Mouse (Mus musculus): ENCODE data around the gene Glb1l2. TPM values are rescaled to one million over a fixed set of nuclear protein-coding genes. Genes with fewer than 3 reads are reported as not detected.

The Glb1l2 gene
- polyA plus RNA-seq, 2 experiments from 2014 or later = not detected

DNA sequence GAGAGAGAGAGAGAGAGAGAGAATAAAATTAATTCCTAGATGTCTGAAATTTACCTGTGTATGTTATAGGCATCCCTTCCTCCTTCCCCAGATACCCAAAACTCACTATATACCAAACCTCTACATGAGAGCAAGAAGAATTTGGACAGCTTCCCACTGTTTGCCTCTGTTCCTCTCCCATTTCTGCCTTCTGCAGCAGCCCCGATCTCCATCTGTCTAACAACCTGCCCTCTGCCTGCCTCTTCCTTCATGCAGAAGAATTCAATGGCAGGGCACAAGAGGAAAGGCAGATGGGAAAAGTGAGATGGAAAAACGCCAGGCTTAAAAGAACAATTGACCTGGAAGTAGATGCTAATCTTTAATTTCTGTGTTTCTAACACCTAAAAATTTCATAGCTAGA, 77.7 kb downstream of the Glb1l2 start:
- ATAC-seq = no peak

DNA sequence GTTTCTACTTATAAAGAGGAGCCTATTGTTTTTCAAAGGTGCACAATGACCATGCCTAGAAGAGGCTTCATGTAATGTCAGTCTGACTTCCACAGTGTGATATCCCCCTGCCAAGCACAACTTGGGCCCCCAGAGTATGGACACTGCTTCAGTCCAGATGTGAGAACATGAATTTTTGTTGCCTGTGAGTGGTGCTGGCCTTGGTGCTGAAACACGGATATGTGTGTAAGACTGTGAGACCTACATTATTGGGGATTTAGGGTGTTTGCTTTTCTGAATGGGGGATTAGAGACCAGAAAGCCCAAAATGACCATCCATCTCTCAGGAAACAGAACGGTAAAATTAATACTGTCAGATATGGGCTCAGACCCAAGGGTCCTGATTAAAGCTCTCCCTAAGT, 78.8 kb downstream of the Glb1l2 start:
- no peak for ATAC-seq

DNA sequence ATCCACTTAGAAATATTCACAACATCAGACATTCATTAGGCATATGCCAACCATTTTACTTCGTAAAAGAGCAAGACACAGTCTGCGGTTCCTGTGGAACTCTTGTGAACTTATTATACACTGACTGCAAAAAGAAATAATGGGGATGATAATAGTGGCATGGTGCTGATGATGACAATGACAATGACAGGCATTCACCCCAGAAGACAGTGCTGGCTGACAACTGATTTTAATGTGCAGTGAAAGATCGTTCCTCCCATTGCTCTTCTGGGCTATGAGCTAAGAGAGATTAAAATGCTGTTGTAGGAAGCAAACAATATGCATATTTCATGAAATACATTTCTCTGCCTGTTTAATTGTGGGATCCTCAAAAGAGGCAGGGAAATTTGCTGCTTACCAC, 80.6 kb downstream of the Glb1l2 start:
- no peak for ATAC-seq

- ATAC-seq = no peak
Measured at GRCm38 (mm10) chr9:26721771-26722170, 84.5 kb downstream of the Glb1l2 start.

DNA sequence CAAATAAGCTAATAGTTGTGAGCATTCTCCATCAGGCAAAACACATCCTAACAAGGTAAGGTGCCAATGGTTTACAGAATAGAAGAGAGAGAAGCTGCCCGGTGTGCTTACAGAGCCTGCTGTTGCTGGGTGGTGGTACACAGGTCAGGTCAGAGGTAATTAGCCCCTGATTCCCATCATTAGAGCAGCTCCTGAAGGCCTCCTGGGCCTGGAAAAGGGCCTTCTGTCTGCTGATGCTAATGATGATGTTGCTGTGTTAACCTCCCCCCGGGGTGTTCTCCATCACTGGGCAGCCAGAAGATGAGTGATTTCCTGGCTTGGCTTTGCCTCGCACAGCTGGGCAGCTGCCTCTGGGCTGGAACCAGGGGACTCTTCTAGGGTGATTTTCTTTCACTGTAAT, 87.9 kb downstream of the Glb1l2 start:
- ATAC-seq = no peak

Other genes with a start within 250 kb of the Glb1l2 start
- gene B3gat1, start 72.7 kb downstream of the Glb1l2 start, polyA plus RNA-seq (2017; shearing (Covaris generic)) = not detected
- gene Glb1l3, start 54.4 kb upstream of the Glb1l2 start, polyA plus RNA-seq (2017; shearing (Covaris generic)) = not detected
- gene Gm1110, start 116.6 kb upstream of the Glb1l2 start, polyA plus RNA-seq (2017; shearing (Covaris generic)) = under 1 TPM; 0.45 to 0.49 TPM
- gene Acad8, start 193.1 kb upstream of the Glb1l2 start, polyA plus RNA-seq (2017; shearing (Covaris generic)) = 10 to 100 TPM; 22.7 to 22.8 TPM
- 10 to 100 TPM; 77.0 to 85.1 TPM for gene Thyn1, start 193.2 kb upstream of the Glb1l2 start, polyA plus RNA-seq (2017; shearing (Covaris generic))
- 10 to 100 TPM in 1 of 2 experiments, 1 to 10 TPM in 1; 10.0 to 14.0 TPM for gene Vps26b, start 223.6 kb upstream of the Glb1l2 start, polyA plus RNA-seq (2017; shearing (Covaris generic))
- gene Ncapd3, start 223.7 kb upstream of the Glb1l2 start, polyA plus RNA-seq (2017; shearing (Covaris generic)) = 10 to 100 TPM; 23.4 to 27.0 TPM